Mouse (Mus musculus): ENCODE results near the gene Tns1.

- TF ChIP-seq POLR2A (IDR thresholded peaks at IDR 0.05; ENCODE audit: insufficient read depth, low read depth, low read length): no peak
- TF ChIP-seq CTCF (IDR thresholded peaks at IDR 0.05; ENCODE audit: insufficient read depth, low read depth, low read length): no peak
Measured at GRCm38 (mm10) chr1:73955259-73955842, 168.9 kb downstream of the Tns1 start.
